Mouse (Mus musculus): ENCODE measurements around the gene Pten.

GRCm38 (mm10) chr19:32754188-32755000, 2.9 kb upstream of the Pten start:
- TF ChIP-seq CTCF (IDR thresholded peaks at IDR 0.05; ENCODE audit: insufficient read depth, low read length) (no peak), POLR2A (IDR thresholded peaks at IDR 0.05; ENCODE audit: borderline replicate concordance, extremely low read depth, low read depth, low read length) (no peak)
